Mouse (Mus musculus) CH12.LX (cell line): ENCODE measurements at regions not wholly inside any gene's neighbourhood (a gene's known extent, or its start where the extent isn't known, plus 50 kb on each side); places are given as distances from the start of the nearest gene placed in this dataset.

Experiments used
- DNase-seq: peaks from one replicate; pipeline ENCODE4 v3.0.0-alpha.2; 2013; ENCODE audit errors: extremely low read depth
- H3K27ac ChIP-seq: 2 replicates; pipeline ENCODE4 v1.5.1; 2012; ENCODE audit warnings: low read depth, mild to moderate bottlenecking, control low read depth, moderate library complexity; ENCODE audit not compliant: insufficient read depth
- H3K27me3 ChIP-seq: replicated peaks from 2 replicates; pipeline ENCODE3; 2012; ENCODE audit warnings: inconsistent platforms
- H3K36me3 ChIP-seq, 2 experiments: replicated peaks in 1 of 2; 2 replicates each; pipeline versions ENCODE3 to v1.6.1; 2012; ENCODE audit warnings: inconsistent platforms in 1 of 2, low read length in 1 of 2, mild to moderate bottlenecking in 1 of 2, mixed read lengths in 1 of 2, moderate library complexity in 1 of 2; ENCODE audit not compliant: control insufficient read depth in 1 of 2, insufficient read depth in 1 of 2
- H3K4me1 ChIP-seq, 2 experiments: 2 replicates each; pipeline ENCODE4 v1.6.1; 2012; ENCODE audit warnings: inconsistent platforms in 1 of 2, moderate library complexity in 1 of 2; ENCODE audit not compliant: insufficient read depth in 2 of 2, control insufficient read depth in 1 of 2
- H3K4me2 ChIP-seq: 2 replicates; pipeline ENCODE4 v1.6.1; 2012; ENCODE audit warnings: low read depth, mild to moderate bottlenecking, control low read depth; ENCODE audit not compliant: poor library complexity, insufficient read depth, severe bottlenecking
- H3K4me3 ChIP-seq, 3 experiments: fragments of 150-350 bp in 1 of 3; sonication (generic) in 1 of 3; replicated peaks in 1 of 3; 2 replicates each; pipeline versions ENCODE3 to v1.5.1; 2011 to 2012; ENCODE audit warnings: low read depth in 2 of 3, low read length in 2 of 3, mild to moderate bottlenecking in 2 of 3, moderate library complexity in 2 of 3, control low read depth in 1 of 3, improper control_type of control experiment in 1 of 3, inconsistent platforms in 1 of 3, mixed read lengths in 1 of 3; ENCODE audit not compliant: poor library complexity in 1 of 3
- H3K79me2 ChIP-seq: replicated peaks from 2 replicates; pipeline ENCODE4 v1.6.1; 2012; ENCODE audit warnings: mild to moderate bottlenecking, moderate library complexity; ENCODE audit not compliant: control insufficient read depth, poor library complexity, insufficient read depth, severe bottlenecking; ENCODE audit errors: extremely low read depth
- H3K9ac ChIP-seq: 2 replicates; pipeline ENCODE4 v1.6.1; 2012; ENCODE audit warnings: low read depth, mild to moderate bottlenecking, control low read depth, moderate library complexity; ENCODE audit not compliant: insufficient read depth
- H3K9me3 ChIP-seq: replicated peaks from 2 replicates; pipeline ENCODE3; 2012; ENCODE audit warnings: low read length, inconsistent platforms, mixed read lengths
- BHLHE40 ChIP-seq: IDR thresholded peaks from 2 replicates; pipeline ENCODE4 v1.6.1; 2011; ENCODE audit warnings: mild to moderate bottlenecking, low read depth, low read length, improper control_type of control experiment
- CHD1 ChIP-seq: IDR thresholded peaks from 2 replicates; pipeline ENCODE4 v1.6.1; 2012; ENCODE audit warnings: low read depth, low read length, improper control_type of control experiment, inconsistent platforms
- CHD2 ChIP-seq: IDR thresholded peaks from 2 replicates; pipeline ENCODE4 v1.6.1; 2011; ENCODE audit warnings: low read length, improper control_type of control experiment
- CTCF ChIP-seq, 2 experiments: IDR thresholded peaks in 1 of 2; conservative IDR thresholded peaks in 1 of 2; 2 replicates each; pipeline ENCODE4 v1.5.1; 2011 to 2012; ENCODE audit warnings: low read depth in 2 of 2, low read length in 2 of 2, improper control_type of control experiment in 1 of 2, inconsistent platforms in 1 of 2, mild to moderate bottlenecking in 1 of 2, moderate library complexity in 1 of 2
- ELF1 ChIP-seq: IDR thresholded peaks from 2 replicates; pipeline ENCODE4 v1.6.1; 2014; ENCODE audit warnings: low read depth, mild to moderate bottlenecking, inconsistent platforms, low read length, improper control_type of control experiment
- ETS1 ChIP-seq: conservative IDR thresholded peaks from 2 replicates; pipeline ENCODE4 v1.6.1; 2012; ENCODE audit warnings: low read depth, mild to moderate bottlenecking, inconsistent platforms, low read length, improper control_type of control experiment, moderate library complexity
- GABPA ChIP-seq: IDR thresholded peaks from 2 replicates; pipeline ENCODE4 v1.6.1; 2012; ENCODE audit warnings: low read depth, low read length, improper control_type of control experiment, inconsistent platforms; ENCODE audit not compliant: insufficient replicate concordance
- HCFC1 ChIP-seq: IDR thresholded peaks from 2 replicates; pipeline ENCODE4 v1.6.1; 2012; ENCODE audit warnings: low read depth, mild to moderate bottlenecking, inconsistent platforms, low read length, improper control_type of control experiment
- IRF4 ChIP-seq: IDR thresholded peaks from 2 replicates; pipeline ENCODE4 v1.6.1; 2014; ENCODE audit warnings: low read depth, mild to moderate bottlenecking, inconsistent platforms, low read length, improper control_type of control experiment
- JUN ChIP-seq: IDR thresholded peaks from 2 replicates; pipeline ENCODE4 v1.6.1; 2011; ENCODE audit warnings: low read depth, mild to moderate bottlenecking, low read length, improper control_type of control experiment, moderate library complexity; ENCODE audit not compliant: insufficient read depth
- MAX ChIP-seq: IDR thresholded peaks from 2 replicates; pipeline ENCODE4 v1.6.1; 2011; ENCODE audit warnings: low read length, improper control_type of control experiment
- MAZ ChIP-seq: IDR thresholded peaks from 2 replicates; pipeline ENCODE4 v1.6.1; 2012; ENCODE audit warnings: low read depth, mild to moderate bottlenecking, inconsistent platforms, low read length, improper control_type of control experiment, moderate library complexity
- MXI1 ChIP-seq: IDR thresholded peaks from 2 replicates; pipeline ENCODE4 v1.6.1; 2011; ENCODE audit warnings: mild to moderate bottlenecking, low read depth, low read length, improper control_type of control experiment
- NELFE ChIP-seq: IDR thresholded peaks from 2 replicates; pipeline ENCODE4 v1.6.1; 2011; ENCODE audit warnings: low read depth, low read length, improper control_type of control experiment
- PAX5 ChIP-seq: IDR thresholded peaks from 2 replicates; pipeline ENCODE4 v1.6.1; 2012; ENCODE audit warnings: low read length, inconsistent platforms, mixed read lengths
- SIN3A ChIP-seq: IDR thresholded peaks from 2 replicates; pipeline ENCODE4 v1.6.1; 2012; ENCODE audit warnings: low read length, improper control_type of control experiment, inconsistent platforms
- TCF12 ChIP-seq: IDR thresholded peaks from 2 replicates; pipeline ENCODE4 v1.6.1; 2014; ENCODE audit warnings: low read depth, mild to moderate bottlenecking, inconsistent platforms, low read length, improper control_type of control experiment
- ZC3H11A ChIP-seq: IDR thresholded peaks from 2 replicates; pipeline ENCODE4 v1.6.1; 2012; ENCODE audit warnings: low read depth, mild to moderate bottlenecking, inconsistent platforms, low read length, improper control_type of control experiment
- ZKSCAN1 ChIP-seq: IDR thresholded peaks from 2 replicates; pipeline ENCODE4 v1.6.1; 2012; ENCODE audit warnings: low read depth, inconsistent platforms, low read length, improper control_type of control experiment, borderline replicate concordance
- ZNF384 ChIP-seq: IDR thresholded peaks from 2 replicates; pipeline ENCODE4 v1.6.1; 2012; ENCODE audit warnings: low read depth, low read length, improper control_type of control experiment, inconsistent platforms
- dilution Hi-C: fragments of 300-500 bp; cut with MboI; formaldehyde crosslinking; loops from 2 replicates; pipeline ENCODE4 v1.14.3; 2020; ENCODE audit warnings: low sequenced_read_pairs; ENCODE audit not compliant: extremely low pct_unique_long_range_greater_than_20kb, extremely low pct_ligation_motif_present
- in situ Hi-C: fragments of 300-500 bp; cut with MboI; formaldehyde crosslinking; loops from 3 replicates; pipeline ENCODE4 v1.14.3; 2019; ENCODE audit warnings: low sequenced_read_pairs, low pct_ligation_motif_present, low pct_unique_long_range_greater_than_20kb, mixed read lengths

DNA sequence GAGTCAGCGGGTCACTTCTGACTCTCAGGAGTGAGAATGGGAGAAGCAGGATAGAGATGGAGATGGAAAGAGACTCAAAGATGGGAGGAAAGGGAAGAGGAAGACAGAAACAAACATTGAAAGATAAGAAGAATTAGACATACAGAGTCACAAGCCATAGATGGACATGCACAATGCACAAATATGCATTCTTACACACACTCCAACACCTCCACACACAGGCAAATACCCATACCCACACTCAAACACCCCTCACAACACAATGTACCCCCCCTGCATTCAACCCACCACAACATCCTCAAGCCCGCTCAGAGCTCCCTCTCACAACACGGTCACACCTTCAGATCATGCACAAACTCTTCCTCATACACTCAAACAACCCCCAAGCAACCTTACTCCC lies 251.4 kb upstream of the Wscd1 start:
- Histone ChIP-seq H3K79me2 (no peaks in the 10 kb centered on the region), H3K9ac (no peak overlapping the region), H3K4me2 (no peak overlapping the region), H3K4me1 (no peaks in the 10 kb centered on the region), H3K27me3 (peaks cover 90% of the 10 kb centered on the region), H3K36me3 (no peaks in the 10 kb centered on the region), H3K4me3 (no peak overlapping the region), H3K27ac (no peak overlapping the region), H3K9me3 (peaks cover 4% of the 10 kb centered on the region)
- in situ Hi-C loops = no loop called here
- no peak for DNase-seq
- dilution Hi-C loops = no loop called here
- TF ChIP-seq HCFC1 (no peak), IRF4 (no peak), NELFE (no peak), ELF1 (no peak), SIN3A (no peak)

DNA sequence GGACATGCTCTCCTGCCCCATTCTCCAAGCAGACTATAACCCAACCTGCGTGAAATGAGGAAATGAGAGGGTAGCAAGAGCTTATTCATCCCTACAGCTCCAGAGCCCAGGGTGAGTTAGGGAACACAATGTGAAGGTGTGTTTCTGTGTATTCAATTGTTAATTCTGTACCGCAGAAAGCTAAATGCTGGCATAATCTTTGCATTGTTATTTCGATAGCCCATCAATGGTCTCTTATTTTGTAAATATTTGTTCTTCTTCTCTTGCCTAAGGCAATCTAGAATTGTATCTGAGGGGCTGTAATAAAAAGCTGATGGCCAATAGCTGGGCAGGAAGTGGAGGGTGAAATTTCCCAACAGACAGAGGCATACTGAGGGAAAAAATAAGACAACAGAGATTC lies 247.6 kb upstream of the Wscd1 start:
- in situ Hi-C loops = no loop called here
- H3K36me3 ChIP-seq = no peaks in the 10 kb centered on the region

DNA sequence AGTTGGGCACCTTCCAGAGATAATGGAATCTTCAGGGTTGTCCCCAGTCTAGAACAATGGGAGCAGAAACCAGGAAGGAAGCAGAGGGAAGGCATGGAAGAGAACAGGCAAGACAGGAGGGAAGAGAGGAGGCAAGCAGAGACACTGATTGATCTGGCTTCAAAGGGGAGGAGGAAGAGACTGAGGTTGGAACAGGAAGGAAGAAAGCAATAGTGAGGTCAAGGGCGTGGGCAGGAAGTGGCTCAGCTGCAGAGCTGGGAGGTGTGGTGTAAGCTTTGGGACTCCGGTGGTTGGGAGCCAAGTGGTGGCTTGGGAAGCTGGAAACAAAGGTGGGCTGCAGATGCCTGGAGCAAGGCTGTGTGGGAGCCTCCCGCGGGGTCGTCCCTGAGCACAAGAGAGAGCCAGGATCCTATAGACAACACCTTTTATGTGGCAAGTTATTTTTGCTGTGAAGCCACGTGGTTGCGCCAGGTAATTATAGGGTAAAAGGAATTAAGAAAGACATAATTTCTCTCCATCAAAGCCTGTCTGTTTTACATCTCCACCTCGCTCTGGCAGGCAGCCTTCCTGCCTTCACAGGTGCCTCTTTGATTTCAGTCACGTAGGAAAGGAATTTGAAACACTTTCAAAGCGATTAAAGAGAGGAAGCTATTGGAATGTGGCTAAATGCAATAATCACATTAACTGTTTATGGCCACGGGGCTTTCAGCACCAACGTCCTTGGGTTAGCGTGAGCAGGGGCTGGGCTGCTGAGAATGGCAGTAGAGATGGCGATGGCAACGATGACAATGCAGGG lies 237.3 kb upstream of the Wscd1 start:
- in situ Hi-C loops = no loop called here
- Histone ChIP-seq H3K27me3 (peaks cover 55% of the 10 kb centered on the region), H3K27ac (no peak overlapping the region), H3K36me3 (no peaks in the 10 kb centered on the region), H3K4me2 (no peak overlapping the region), H3K4me1 (peaks cover 4 to 5% of the 10 kb centered on the region in 2 experiments; a peak in 1 of 4 replicates), H3K9ac (no peak overlapping the region), H3K9me3 (no peaks in the 10 kb centered on the region), H3K4me3 (no peak overlapping the region), H3K79me2 (no peaks in the 10 kb centered on the region)
- DNase-seq = no peak
- TF ChIP-seq CTCF (conservative IDR thresholded peaks at IDR 0.05 in 1 of 2, IDR thresholded peaks at IDR 0.05 in 1 of 2; ENCODE audit: low read depth in 2 of 2, low read length in 2 of 2) = no peak
- TF ChIP-seq MAZ = no peak
- no peak for TF ChIP-seq TCF12
- no peak for TF ChIP-seq BHLHE40
- no peak for TF ChIP-seq HCFC1
- no peak for TF ChIP-seq CHD1
- dilution Hi-C loops = no loop called here

More for the DNA sequence above, 247.6 kb upstream of the Wscd1 start:
- Histone ChIP-seq H3K4me2 (no peak overlapping the region), H3K27ac (no peak overlapping the region), H3K27me3 (peaks cover 80% of the 10 kb centered on the region), H3K4me3 (no peak overlapping the region), H3K9ac (no peak overlapping the region), H3K79me2 (no peaks in the 10 kb centered on the region), H3K9me3 (no peaks in the 10 kb centered on the region), H3K4me1 (no peaks in the 10 kb centered on the region)
- TF ChIP-seq JUN (no peak), CTCF (conservative IDR thresholded peaks at IDR 0.05 in 1 of 2, IDR thresholded peaks at IDR 0.05 in 1 of 2; ENCODE audit: low read depth in 2 of 2, low read length in 2 of 2) (no peak), ETS1 (no peak), CHD2 (no peak), PAX5 (no peak), ZC3H11A (no peak), CHD1 (no peak), MXI1 (no peak), MAX (no peak), ZNF384 (no peak), NELFE (no peak), HCFC1 (no peak), ZKSCAN1 (no peak), GABPA (no peak)
- dilution Hi-C loops = no loop called here
- no peak for DNase-seq
